Mouse (Mus musculus): ENCODE measurements around the gene Arhgap10. TPM values are rescaled to one million over a fixed set of nuclear protein-coding genes. Genes with fewer than 3 reads are reported as not detected.

The Arhgap10 gene
- total and polyA plus RNA-seq, 3 experiments = 2.7 to 5.9 (median 4.8) TPM

DNA sequence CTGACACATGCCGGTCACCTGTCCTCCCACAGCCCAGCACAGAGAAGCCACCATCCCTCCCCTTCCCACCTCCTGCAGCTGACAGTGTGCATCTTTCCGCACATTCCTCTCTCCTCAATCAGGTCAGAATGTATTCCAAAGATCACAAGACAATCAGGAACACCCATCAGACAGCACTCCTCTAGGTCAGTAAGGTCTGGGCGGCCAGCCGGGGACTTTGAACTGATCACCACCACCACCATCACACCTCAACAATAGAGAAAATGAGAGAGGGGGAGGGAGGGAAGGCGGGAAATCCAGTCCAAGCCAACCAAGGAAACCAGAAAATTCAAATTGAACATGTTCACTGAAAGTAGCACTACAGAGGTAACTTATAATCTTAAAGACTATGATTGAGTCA is 66.7 kb downstream of the Arhgap10 start:
- H3K36me3 ChIP-seq (replicated peaks in 1 of 2; ENCODE audit: control insufficient read depth in 1 of 2, insufficient read depth in 1 of 2, low read length in 1 of 2) = no peaks in the 10 kb centered on the region
- in situ Hi-C loops (cut with MboI; ENCODE audit: low pct_ligation_motif_present, low pct_unique_long_range_greater_than_20kb, low sequenced_read_pairs) = no loop called here
- TF ChIP-seq GABPA (IDR thresholded peaks at IDR 0.05; ENCODE audit: insufficient replicate concordance, low read depth, low read length) (no peak), E2F4 (IDR thresholded peaks at IDR 0.05; ENCODE audit: insufficient replicate concordance, low read depth, low read length) (0 out of 2 replicates have a peak, but pooled peaks have one; percentile 39), CHD1 (IDR thresholded peaks at IDR 0.05; ENCODE audit: low read depth, low read length) (no peak)
- no peaks in the 10 kb centered on the region for H3K79me2 ChIP-seq (replicated peaks; ENCODE audit: control insufficient read depth, extremely low read depth, insufficient read depth, poor library complexity, severe bottlenecking)
- H3K4me1 ChIP-seq (ENCODE audit: control insufficient read depth in 1 of 2, insufficient read depth in 2 of 2) = peaks cover 6 to 14% of the 10 kb centered on the region in 2 experiments
- no peak for DNase-seq (ENCODE audit: extremely low read depth)
- H3K27ac ChIP-seq (ENCODE audit: insufficient read depth, low read depth) = no peak overlapping the region
- H3K27me3 ChIP-seq (replicated peaks) = peaks cover 4% of the 10 kb centered on the region
- H3K9me3 ChIP-seq (replicated peaks; ENCODE audit: low read length) = no peaks in the 10 kb centered on the region
- H3K4me2 ChIP-seq (ENCODE audit: insufficient read depth, low read depth, poor library complexity, severe bottlenecking) = 0 out of 2 replicates have a peak overlapping the region, but pooled peaks have one; percentile 94
- H3K9ac ChIP-seq (ENCODE audit: insufficient read depth, low read depth) = no peak overlapping the region
- dilution Hi-C loops (cut with MboI; ENCODE audit: extremely low pct_ligation_motif_present, extremely low pct_unique_long_range_greater_than_20kb, low sequenced_read_pairs) = no loop called here
- no peak overlapping the region for H3K4me3 ChIP-seq (replicated peaks in 1 of 3; ENCODE audit: low read depth in 2 of 3, low read length in 2 of 3, poor library complexity in 1 of 3)

DNA sequence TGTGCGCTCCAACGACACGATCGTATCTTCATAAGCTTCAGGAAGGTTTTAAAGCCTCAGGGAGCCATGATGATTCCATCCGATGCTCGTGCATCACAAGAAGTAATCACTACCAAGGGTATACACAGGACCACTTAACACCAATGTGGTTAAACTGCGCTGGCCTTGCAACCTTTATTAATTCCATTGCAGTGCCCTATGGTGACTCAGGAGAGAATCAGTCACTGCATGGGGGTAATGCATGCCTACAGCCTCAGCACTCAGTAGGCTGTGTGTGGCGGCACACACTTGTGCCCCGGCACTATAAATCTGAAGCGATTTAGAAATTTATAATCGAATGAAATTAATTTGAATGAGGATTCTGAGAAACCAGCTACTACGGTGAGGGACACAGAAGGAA is 71.5 kb downstream of the Arhgap10 start:
- DNase-seq (ENCODE audit: extremely low read depth) = no peak
- Histone ChIP-seq H3K4me2 (ENCODE audit: insufficient read depth, low read depth, poor library complexity, severe bottlenecking) (no peak overlapping the region), H3K79me2 (replicated peaks; ENCODE audit: control insufficient read depth, extremely low read depth, insufficient read depth, poor library complexity, severe bottlenecking) (no peaks in the 10 kb centered on the region), H3K4me3 (replicated peaks in 1 of 3; ENCODE audit: low read depth in 2 of 3, low read length in 2 of 3, poor library complexity in 1 of 3) (no peak overlapping the region), H3K36me3 (replicated peaks in 1 of 2; ENCODE audit: control insufficient read depth in 1 of 2, insufficient read depth in 1 of 2, low read length in 1 of 2) (no peaks in the 10 kb centered on the region), H3K9me3 (replicated peaks; ENCODE audit: low read length) (no peaks in the 10 kb centered on the region), H3K4me1 (ENCODE audit: control insufficient read depth in 1 of 2, insufficient read depth in 2 of 2) (peaks cover 4 to 12% of the 10 kb centered on the region in 2 experiments; a peak in 3 of 4 replicates), H3K27me3 (replicated peaks) (peaks cover 4% of the 10 kb centered on the region), H3K27ac (ENCODE audit: insufficient read depth, low read depth) (no peak overlapping the region), H3K9ac (ENCODE audit: insufficient read depth, low read depth) (no peak overlapping the region)
- dilution Hi-C loops (cut with MboI; ENCODE audit: extremely low pct_ligation_motif_present, extremely low pct_unique_long_range_greater_than_20kb, low sequenced_read_pairs) (no loop called here), in situ Hi-C loops (cut with MboI; ENCODE audit: low pct_ligation_motif_present, low pct_unique_long_range_greater_than_20kb, low sequenced_read_pairs) (no loop called here)
- TF ChIP-seq MYC (IDR thresholded peaks at IDR 0.05; ENCODE audit: low read depth, low read length) (no peak), MEF2A (IDR thresholded peaks at IDR 0.05; ENCODE audit: borderline replicate concordance, low read depth, low read length) (no peak), CTCF (conservative IDR thresholded peaks at IDR 0.05 in 1 of 2, IDR thresholded peaks at IDR 0.05 in 1 of 2; ENCODE audit: low read depth in 2 of 2, low read length in 2 of 2) (no peak), ETS1 (conservative IDR thresholded peaks at IDR 0.05; ENCODE audit: low read depth, low read length) (no peak), POLR2AphosphoS2 (IDR thresholded peaks at IDR 0.05; ENCODE audit: low read depth, low read length) (no peak)

DNA sequence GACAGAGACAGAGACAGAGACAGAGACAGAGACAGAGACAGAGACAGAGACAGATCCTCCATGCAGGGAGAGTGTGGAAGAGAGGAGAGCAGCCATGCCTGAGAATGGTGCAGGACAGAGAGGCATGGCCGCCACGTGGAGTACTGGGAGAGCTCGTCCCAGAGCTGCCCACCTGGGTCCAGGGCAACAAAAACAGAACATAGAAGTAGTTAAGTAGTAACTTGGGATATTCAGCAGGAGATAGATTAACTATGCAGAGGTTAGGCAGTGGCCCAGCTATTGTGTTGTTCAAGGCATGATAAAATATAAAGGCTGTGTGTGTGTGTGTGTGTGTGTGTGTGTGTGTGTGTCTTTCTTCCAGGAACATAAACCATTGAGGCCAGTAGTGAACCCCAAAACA is 72.1 kb downstream of the Arhgap10 start:
- H3K4me2 ChIP-seq (ENCODE audit: insufficient read depth, low read depth, poor library complexity, severe bottlenecking) = no peak overlapping the region
- dilution Hi-C loops (cut with MboI; ENCODE audit: extremely low pct_ligation_motif_present, extremely low pct_unique_long_range_greater_than_20kb, low sequenced_read_pairs) (no loop called here), in situ Hi-C loops (cut with MboI; ENCODE audit: low pct_ligation_motif_present, low pct_unique_long_range_greater_than_20kb, low sequenced_read_pairs) (no loop called here)
- H3K4me3 ChIP-seq (replicated peaks in 1 of 3; ENCODE audit: low read depth in 2 of 3, low read length in 2 of 3, poor library complexity in 1 of 3) = no peak overlapping the region
- H3K79me2 ChIP-seq (replicated peaks; ENCODE audit: control insufficient read depth, extremely low read depth, insufficient read depth, poor library complexity, severe bottlenecking) = no peaks in the 10 kb centered on the region
- no peaks in the 10 kb centered on the region for H3K36me3 ChIP-seq (replicated peaks in 1 of 2; ENCODE audit: control insufficient read depth in 1 of 2, insufficient read depth in 1 of 2, low read length in 1 of 2)
- no peak for TF ChIP-seq MEF2A (IDR thresholded peaks at IDR 0.05; ENCODE audit: borderline replicate concordance, low read depth, low read length)
- TF ChIP-seq SIN3A (IDR thresholded peaks at IDR 0.05; ENCODE audit: low read length) = no peak
- no peak for TF ChIP-seq POLR2AphosphoS2 (IDR thresholded peaks at IDR 0.05; ENCODE audit: low read depth, low read length)
- TF ChIP-seq CHD1 (IDR thresholded peaks at IDR 0.05; ENCODE audit: low read depth, low read length) = no peak
- TF ChIP-seq RCOR1 (conservative IDR thresholded peaks at IDR 0.05; ENCODE audit: low read depth, low read length) = no peak
- no peak for TF ChIP-seq HCFC1 (IDR thresholded peaks at IDR 0.05; ENCODE audit: low read depth, low read length)
- TF ChIP-seq KAT2A (IDR thresholded peaks at IDR 0.05; ENCODE audit: insufficient replicate concordance, low read length) = no peak
- TF ChIP-seq MAX (IDR thresholded peaks at IDR 0.05; ENCODE audit: low read length) = no peak
- TF ChIP-seq GABPA (IDR thresholded peaks at IDR 0.05; ENCODE audit: insufficient replicate concordance, low read depth, low read length) = no peak
- no peak for TF ChIP-seq SMC3 (IDR thresholded peaks at IDR 0.05; ENCODE audit: low read depth, low read length)
- no peak for TF ChIP-seq BHLHE40 (IDR thresholded peaks at IDR 0.05; ENCODE audit: low read depth, low read length)
- no peak for TF ChIP-seq JUND (conservative IDR thresholded peaks at IDR 0.05; ENCODE audit: low read depth, low read length)
- TF ChIP-seq CTCF (conservative IDR thresholded peaks at IDR 0.05 in 1 of 2, IDR thresholded peaks at IDR 0.05 in 1 of 2; ENCODE audit: low read depth in 2 of 2, low read length in 2 of 2) = no peak
- no peak for TF ChIP-seq USF1 (IDR thresholded peaks at IDR 0.05; ENCODE audit: low read depth, low read length)
- no peak for TF ChIP-seq POLR2A (IDR thresholded peaks at IDR 0.05; ENCODE audit: low read depth, low read length)
- no peak for TF ChIP-seq JUN (IDR thresholded peaks at IDR 0.05; ENCODE audit: insufficient read depth, low read depth, low read length)
- no peak for TF ChIP-seq MYC (IDR thresholded peaks at IDR 0.05; ENCODE audit: low read depth, low read length)
- no peak for TF ChIP-seq TCF12 (IDR thresholded peaks at IDR 0.05; ENCODE audit: low read depth, low read length)
- no peak for TF ChIP-seq RAD21 (IDR thresholded peaks at IDR 0.05; ENCODE audit: low read depth, low read length)
- peaks cover under 1% of the 10 kb centered on the region for H3K27me3 ChIP-seq (replicated peaks)
- no peaks in the 10 kb centered on the region for H3K9me3 ChIP-seq (replicated peaks; ENCODE audit: low read length)
- DNase-seq (ENCODE audit: extremely low read depth) = no peak
- H3K9ac ChIP-seq (ENCODE audit: insufficient read depth, low read depth) = no peak overlapping the region
- no peak overlapping the region for H3K27ac ChIP-seq (ENCODE audit: insufficient read depth, low read depth)
- H3K4me1 ChIP-seq (ENCODE audit: control insufficient read depth in 1 of 2, insufficient read depth in 2 of 2) = peaks cover 0 to 6% of the 10 kb centered on the region in 2 experiments; a peak in 2 of 4 replicates

All from CH12.LX (cell line).